10 mouse cellular contexts compared by ENCODE assay signal in the genomic region with DNA sequence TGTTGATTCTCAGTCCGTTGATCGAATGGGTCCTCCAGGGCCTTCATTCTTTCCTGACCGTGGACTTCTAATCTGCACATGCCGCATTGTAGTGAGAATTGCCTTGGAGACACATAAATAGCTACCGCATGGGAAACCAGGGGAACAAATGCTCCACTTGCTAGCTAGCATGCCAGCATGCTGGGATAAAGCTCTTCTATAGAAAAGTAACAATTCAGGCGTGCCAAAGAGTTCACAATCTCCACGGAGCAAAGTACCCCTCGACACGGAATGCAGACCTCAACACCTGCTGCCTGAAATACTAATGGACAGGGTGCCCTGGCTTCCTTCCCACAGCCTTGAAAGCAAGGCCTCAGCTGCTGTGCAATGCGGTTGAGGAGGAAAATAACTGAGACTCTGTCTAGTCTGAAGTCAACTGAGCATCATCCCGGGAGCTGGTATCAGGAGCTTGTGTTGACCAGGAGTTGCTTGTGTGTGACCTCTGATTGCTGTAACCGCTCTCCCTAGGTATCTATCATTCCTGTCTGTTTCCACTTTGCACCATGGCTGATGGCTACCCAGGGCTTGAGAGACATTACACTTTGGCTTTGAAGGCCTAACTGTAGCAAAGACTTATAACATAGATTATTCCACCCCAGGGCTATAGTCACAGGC.
DNase-seq lines count a peak whose midpoint lies in the region; ATAC-seq and TF ChIP-seq lines count a peak whose summit lies in the region.
"Had no signal": no experiment of that assay in that cellular context is flagged by ENCODE, and none has a peak within 500 bp of the region (broad histone marks: within the 10 kb centered on the region; RNA-seq: fewer than 3 reads in every experiment).

No protein-coding gene starts in this region.

- TF ChIP-seq POLR2A in kidney, adult 2 months (IDR thresholded peaks at IDR 0.05; ENCODE audit: low read depth, low read length), result no peak

- H3K27me3 ChIP-seq in hindbrain, embryonic 15.5 days, result no peaks in the 10 kb centered on the region
- peaks cover 3% of the 10 kb centered on the region for H3K27me3 ChIP-seq in midbrain, embryonic 13.5 days
- no peaks in the 10 kb centered on the region for H3K27me3 ChIP-seq in kidney, adult 2 months (replicated peaks; ENCODE audit: control insufficient read depth, insufficient read depth, low read length)
- H3K27me3 ChIP-seq: lung, embryonic 15.5 days had no signal

- no peak for TF ChIP-seq CTCF in kidney, adult 2 months (conservative IDR thresholded peaks at IDR 0.05; ENCODE audit: insufficient read depth, insufficient read length, low read depth, low read length)

- WGBS in hindbrain, embryonic 15.5 days, result 18% methylated on average over 12 of the region's 12 CpGs
- WGBS in midbrain, embryonic 13.5 days, result 12% methylated on average over 12 of the region's 12 CpGs
- 82% methylated on average over 12 of the region's 12 CpGs for WGBS in kidney, adult 2 months

- no peaks in the 10 kb centered on the region for H3K9me3 ChIP-seq in hindbrain, embryonic 15.5 days
- H3K9me3 ChIP-seq in midbrain, embryonic 13.5 days, result no peaks in the 10 kb centered on the region
- H3K9me3 ChIP-seq: lung, embryonic 15.5 days had no signal

- peaks cover 14% of the 10 kb centered on the region for H3K4me1 ChIP-seq in hindbrain, embryonic 15.5 days (replicated peaks)
- peaks cover 20% of the 10 kb centered on the region for H3K4me1 ChIP-seq in midbrain, embryonic 13.5 days (replicated peaks)
- no peaks in the 10 kb centered on the region for H3K4me1 ChIP-seq in kidney, adult 2 months (ENCODE audit: control insufficient read depth, insufficient read depth, low read length)

- ATAC-seq in hindbrain, embryonic 15.5 days (ENCODE audit: low FRiP score, low read depth), result peak; percentile 92
- ATAC-seq in midbrain, embryonic 13.5 days, result peak; percentile 91

- H3K36me3 ChIP-seq in hindbrain, embryonic 15.5 days, result no peaks in the 10 kb centered on the region
- H3K36me3 ChIP-seq in midbrain, embryonic 13.5 days, result no peaks in the 10 kb centered on the region
- no peaks in the 10 kb centered on the region for H3K36me3 ChIP-seq in kidney, adult 2 months (ENCODE audit: control insufficient read depth, insufficient read depth, low read length)
- H3K36me3 ChIP-seq: lung, embryonic 15.5 days had no signal

- H3K4me3 ChIP-seq in hindbrain, embryonic 15.5 days, result no peak overlapping the region
- H3K4me3 ChIP-seq in midbrain, embryonic 13.5 days (replicated peaks), result no peak overlapping the region
- no peak overlapping the region for H3K4me3 ChIP-seq in kidney, adult 2 months (ENCODE audit: insufficient read depth, low read depth, low read length)
- H3K4me3 ChIP-seq: lung, embryonic 15.5 days had no signal

- H3K9ac ChIP-seq in hindbrain, embryonic 15.5 days, result no peak overlapping the region
- no peak overlapping the region for H3K9ac ChIP-seq in midbrain, embryonic 13.5 days (replicated peaks)
- H3K9ac ChIP-seq: lung, embryonic 15.5 days had no signal

- DNase-seq in adrenal gland, postnatal 25 days, result peak; percentile 37
- peak; percentile 54 to 70 for DNase-seq in cerebellum, postnatal 10 days
- DNase-seq in urinary bladder, postnatal 25 days (ENCODE audit: low spot score), result no peak
- no peak for DNase-seq in kidney, postnatal 4 days
- DNase-seq in kidney, adult 2 months, result no peak
- DNase-seq in retina, postnatal 1 day, result no peak
- DNase-seq: gastrocnemius, postnatal 10 days had no signal

- H3K4me2 ChIP-seq in hindbrain, embryonic 15.5 days, result no peak overlapping the region
- no peak overlapping the region for H3K4me2 ChIP-seq in midbrain, embryonic 13.5 days (replicated peaks)
- H3K4me2 ChIP-seq: lung, embryonic 15.5 days had no signal

- H3K27ac ChIP-seq in hindbrain, embryonic 15.5 days (replicated peaks), result peak overlapping the region; percentile 43
- peak overlapping the region; percentile 69 for H3K27ac ChIP-seq in midbrain, embryonic 13.5 days
- no peak overlapping the region for H3K27ac ChIP-seq in kidney, adult 2 months (ENCODE audit: insufficient read depth, low read depth, low read length)
- H3K27ac ChIP-seq: lung, embryonic 15.5 days had no signal

Comparison
In these comparisons a context has a peak if more than half of its experiments do, and no peak if none do; other contexts are left out.
1. DNase-seq: peak in adrenal gland, postnatal 25 days (single experiment) and cerebellum, postnatal 10 days (2 of 2); none in urinary bladder, postnatal 25 days (single experiment), kidney, postnatal 4 days (0 of 2), kidney, adult 2 months (single experiment) and retina, postnatal 1 day (single experiment).